Mouse (Mus musculus) megakaryocyte, embryonic 14.5 days (primary cell): ENCODE measurements around the gene Cdk14.

Experiments used
- FLI1 ChIP-seq: IDR thresholded peaks from 2 replicates; pipeline ENCODE4 v1.6.1; 2012; ENCODE audit warnings: low read length, inconsistent platforms, mixed read lengths
- GATA1 ChIP-seq: IDR thresholded peaks from 3 replicates; pipeline ENCODE4 v1.6.1; 2012; ENCODE audit warnings: mixed read lengths, low read length, inconsistent platforms, borderline replicate concordance

- no peak for TF ChIP-seq GATA1
- no peak for TF ChIP-seq FLI1
Measured at GRCm38 (mm10) chr5:5109621-5110020, 310.5 kb downstream of the Cdk14 start.
